Mouse (Mus musculus): ENCODE results near the gene Fam71f2. TPM values are rescaled to one million over a fixed set of nuclear protein-coding genes. Genes with fewer than 3 reads are reported as not detected.

Fam71f2 gene
- polyA plus RNA-seq, 1 experiment from 2014 or later, result 0.38 TPM

- H3K4me2 ChIP-seq, result no peak overlapping the region
- no peaks in the 10 kb centered on the region for H3K36me3 ChIP-seq
- no peaks in the 10 kb centered on the region for H3K9me3 ChIP-seq
- no peak overlapping the region for H3K9ac ChIP-seq
- no peaks in the 10 kb centered on the region for H3K4me1 ChIP-seq
- no peak for ATAC-seq (ENCODE audit: insufficient number of reproducible peaks, low FRiP score, low TSS enrichment, low read depth)
- no peaks in the 10 kb centered on the region for H3K27me3 ChIP-seq
- no peak overlapping the region for H3K27ac ChIP-seq
- WGBS, result 78% methylated on average over 1 of the region's 1 CpGs
- no peak overlapping the region for H3K4me3 ChIP-seq
These were observed 20.0 kb upstream of the Fam71f2 start for GRCm38 (mm10) chr6:29259418-29259817.

- no peaks in the 10 kb centered on the region for H3K9me3 ChIP-seq
- H3K4me1 ChIP-seq, result no peaks in the 10 kb centered on the region
- H3K27me3 ChIP-seq, result no peaks in the 10 kb centered on the region
- no peak overlapping the region for H3K4me3 ChIP-seq
- H3K9ac ChIP-seq, result no peak overlapping the region
- H3K27ac ChIP-seq, result no peak overlapping the region
- WGBS, result 72% methylated on average over 5 of the region's 5 CpGs
- no peaks in the 10 kb centered on the region for H3K36me3 ChIP-seq
- no peak overlapping the region for H3K4me2 ChIP-seq
- ATAC-seq (ENCODE audit: insufficient number of reproducible peaks, low FRiP score, low TSS enrichment, low read depth), result no peak
These were observed 17.6 kb upstream of the Fam71f2 start for GRCm38 (mm10) chr6:29261831-29262230.

- no peak overlapping the region for H3K27ac ChIP-seq
- H3K36me3 ChIP-seq, result no peaks in the 10 kb centered on the region
- WGBS, result 65% methylated on average over 6 of the region's 6 CpGs
- no peak overlapping the region for H3K4me2 ChIP-seq
- H3K9ac ChIP-seq, result no peak overlapping the region
- H3K4me3 ChIP-seq, result no peak overlapping the region
- no peak for ATAC-seq (ENCODE audit: insufficient number of reproducible peaks, low FRiP score, low TSS enrichment, low read depth)
- no peaks in the 10 kb centered on the region for H3K4me1 ChIP-seq
- no peaks in the 10 kb centered on the region for H3K9me3 ChIP-seq
- no peaks in the 10 kb centered on the region for H3K27me3 ChIP-seq
These were observed 15.5 kb upstream of the Fam71f2 start for GRCm38 (mm10) chr6:29263650-29264455.

GRCm38 (mm10) chr6:29264456-29264781 is 15.0 kb upstream of the Fam71f2 start:
- WGBS, result 67% methylated on average over 3 of the region's 3 CpGs
- ATAC-seq (ENCODE audit: insufficient number of reproducible peaks, low FRiP score, low TSS enrichment, low read depth), result no peak
- H3K4me1 ChIP-seq, result no peaks in the 10 kb centered on the region

GRCm38 (mm10) chr6:29266936-29267335 is 12.5 kb upstream of the Fam71f2 start:
- Histone ChIP-seq H3K27me3 (no peaks in the 10 kb centered on the region), H3K4me1 (no peaks in the 10 kb centered on the region), H3K36me3 (no peaks in the 10 kb centered on the region), H3K4me2 (no peak overlapping the region), H3K27ac (no peak overlapping the region), H3K9me3 (no peaks in the 10 kb centered on the region), H3K9ac (no peak overlapping the region), H3K4me3 (no peak overlapping the region)
- no peak for ATAC-seq (ENCODE audit: insufficient number of reproducible peaks, low FRiP score, low TSS enrichment, low read depth)
- WGBS, result 62% methylated on average over 4 of the region's 4 CpGs

More at GRCm38 (mm10) chr6:29264456-29264781, 15.0 kb upstream of the Fam71f2 start:
- H3K9me3 ChIP-seq, result no peaks in the 10 kb centered on the region
- H3K9ac ChIP-seq, result no peak overlapping the region
- no peaks in the 10 kb centered on the region for H3K36me3 ChIP-seq
- H3K27ac ChIP-seq, result no peak overlapping the region
- no peaks in the 10 kb centered on the region for H3K27me3 ChIP-seq
- H3K4me3 ChIP-seq, result no peak overlapping the region
- no peak overlapping the region for H3K4me2 ChIP-seq

- WGBS, result 81% methylated on average over 6 of the region's 6 CpGs
- Histone ChIP-seq H3K4me3 (no peak overlapping the region), H3K9me3 (no peaks in the 10 kb centered on the region), H3K9ac (no peak overlapping the region), H3K36me3 (no peaks in the 10 kb centered on the region), H3K4me1 (peaks cover 11% of the 10 kb centered on the region), H3K4me2 (no peak overlapping the region), H3K27ac (no peak overlapping the region), H3K27me3 (no peaks in the 10 kb centered on the region)
- no peak for ATAC-seq (ENCODE audit: insufficient number of reproducible peaks, low FRiP score, low TSS enrichment, low read depth)
These were observed 10.3 kb upstream of the Fam71f2 start for GRCm38 (mm10) chr6:29269006-29269668.

- Histone ChIP-seq H3K9ac (no peak overlapping the region), H3K27me3 (no peaks in the 10 kb centered on the region), H3K9me3 (no peaks in the 10 kb centered on the region), H3K4me2 (peak overlapping the region; percentile 10; the same call in 1 of the 2 replicates), H3K4me3 (no peak overlapping the region), H3K4me1 (peaks cover 16% of the 10 kb centered on the region), H3K36me3 (peaks cover 13% of the 10 kb centered on the region), H3K27ac (no peak overlapping the region)
- no peak for ATAC-seq (ENCODE audit: insufficient number of reproducible peaks, low FRiP score, low TSS enrichment, low read depth)
- 9% methylated on average over 8 of the region's 8 CpGs for WGBS
These were observed 8.4 kb upstream of the Fam71f2 start for GRCm38 (mm10) chr6:29270961-29271360.

GRCm38 (mm10) chr6:29272312-29273072 is 6.9 kb upstream of the Fam71f2 start, which contains the start of gene Hilpda:
Gene Hilpda, plus strand, starts transcription at chr6:29272488.
- H3K4me2 ChIP-seq, result peak within 1 kb of the TSS; percentile 55
- ATAC-seq (ENCODE audit: insufficient number of reproducible peaks, low FRiP score, low TSS enrichment, low read depth), result peak; percentile 97
- H3K9me3 ChIP-seq, result no peaks in the 10 kb centered on the region
- H3K4me1 ChIP-seq, result peaks cover 16% of the 10 kb centered on the region
- peaks cover 15% of the 10 kb centered on the region for H3K36me3 ChIP-seq
- H3K27me3 ChIP-seq, result no peaks in the 10 kb centered on the region
- WGBS, result under 1% methylated on average over 46 of the region's 46 CpGs
- H3K9ac ChIP-seq, result peak within 1 kb of the TSS; percentile 63
- peak within 1 kb of the TSS; percentile 83 for H3K27ac ChIP-seq
- H3K4me3 ChIP-seq, result peak within 1 kb of the TSS; percentile 67

- Histone ChIP-seq H3K27ac (no peak overlapping the region), H3K4me1 (peaks cover 16% of the 10 kb centered on the region), H3K4me2 (no peak overlapping the region), H3K27me3 (no peaks in the 10 kb centered on the region), H3K4me3 (no peak overlapping the region), H3K9ac (no peak overlapping the region), H3K36me3 (peaks cover 15% of the 10 kb centered on the region), H3K9me3 (no peaks in the 10 kb centered on the region)
- 93% methylated on average over 5 of the region's 5 CpGs for WGBS
- ATAC-seq (ENCODE audit: insufficient number of reproducible peaks, low FRiP score, low TSS enrichment, low read depth), result no peak
These were observed 2.6 kb upstream of the Fam71f2 start for GRCm38 (mm10) chr6:29276746-29277145.

- WGBS, result 25% methylated on average over 8 of the region's 8 CpGs
- Histone ChIP-seq H3K4me3 (no peak overlapping the region), H3K9ac (no peak overlapping the region), H3K36me3 (peaks cover 15% of the 10 kb centered on the region), H3K4me2 (no peak overlapping the region), H3K27ac (no peak overlapping the region), H3K4me1 (peaks cover 9% of the 10 kb centered on the region), H3K9me3 (no peaks in the 10 kb centered on the region), H3K27me3 (no peaks in the 10 kb centered on the region)
- ATAC-seq (ENCODE audit: insufficient number of reproducible peaks, low FRiP score, low TSS enrichment, low read depth), result no peak
These were observed 703 bp upstream of the Fam71f2 start for GRCm38 (mm10) chr6:29278513-29279267.

- no peak for ATAC-seq (ENCODE audit: insufficient number of reproducible peaks, low FRiP score, low TSS enrichment, low read depth)
- no peaks in the 10 kb centered on the region for H3K27me3 ChIP-seq
- no peak overlapping the region for H3K4me2 ChIP-seq
- H3K9ac ChIP-seq, result no peak overlapping the region
- WGBS, result 65% methylated on average over 7 of the region's 7 CpGs
- H3K4me1 ChIP-seq, result no peaks in the 10 kb centered on the region
- H3K27ac ChIP-seq, result no peak overlapping the region
- peaks cover 3% of the 10 kb centered on the region; the same call in 1 of the 2 replicates for H3K36me3 ChIP-seq
- H3K4me3 ChIP-seq, result no peak overlapping the region
- H3K9me3 ChIP-seq, result no peaks in the 10 kb centered on the region
These were observed 1.3 kb downstream of the Fam71f2 start for GRCm38 (mm10) chr6:29280671-29281070.

Data from limb, embryonic 15.5 days (tissue).